Mouse (Mus musculus): Measurements from ENCODE around the gene Nell1. TPM values are rescaled to one million over a fixed set of nuclear protein-coding genes. Genes with fewer than 3 reads are reported as not detected.

Gene Nell1
- polyA plus RNA-seq, 1 experiment, result not detected

DNA sequence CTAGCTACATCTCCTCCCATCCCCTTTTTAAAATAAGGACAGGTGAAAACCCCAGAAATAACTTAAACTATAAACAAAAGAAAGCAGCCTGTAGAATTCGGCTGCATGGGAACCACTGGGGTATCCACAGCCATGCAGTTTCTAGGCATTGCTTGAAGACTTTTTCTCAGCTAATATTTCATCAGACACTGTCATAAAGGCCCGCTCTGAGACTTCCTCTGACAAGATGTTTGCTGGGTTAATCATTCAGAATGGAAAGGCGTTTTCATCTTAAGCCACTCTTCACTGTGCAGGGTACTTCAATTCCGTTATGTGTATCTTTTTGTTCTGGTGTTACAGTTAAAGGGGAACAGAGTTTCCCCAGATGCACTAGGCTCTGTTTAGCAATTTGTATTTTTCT is 526.9 kb downstream of the Nell1 start:
- H3K4me1 ChIP-seq (ENCODE audit: control insufficient read depth, insufficient read depth, insufficient read length, low read length), result no peaks in the 10 kb centered on the region
- H3K27ac ChIP-seq (replicated peaks; ENCODE audit: low read depth, low read length), result no peak overlapping the region
- no peak overlapping the region for H3K4me3 ChIP-seq (ENCODE audit: insufficient read depth, low read depth, low read length)

DNA sequence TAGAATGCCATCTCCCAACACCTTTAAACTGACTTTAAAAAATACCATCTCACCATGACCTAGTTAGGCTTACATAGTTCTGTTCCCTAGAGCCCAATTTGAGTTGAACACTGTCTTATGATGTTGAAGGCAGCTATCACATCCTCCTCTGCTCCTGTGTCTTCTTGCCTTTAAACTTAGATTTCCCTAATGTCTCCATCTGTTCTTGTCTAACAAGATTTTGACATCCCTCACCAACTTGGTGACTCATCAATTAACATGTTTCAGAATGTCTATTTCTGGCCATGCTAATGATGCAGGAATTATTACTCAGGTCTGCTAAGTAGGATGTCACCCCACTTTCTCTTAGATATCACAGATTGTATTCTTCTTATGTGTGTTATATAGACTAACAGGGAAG is 532.4 kb downstream of the Nell1 start:
- H3K4me1 ChIP-seq (ENCODE audit: control insufficient read depth, insufficient read depth, insufficient read length, low read length), result no peaks in the 10 kb centered on the region
- H3K4me3 ChIP-seq (ENCODE audit: insufficient read depth, low read depth, low read length), result no peak overlapping the region
- no peak overlapping the region for H3K27ac ChIP-seq (replicated peaks; ENCODE audit: low read depth, low read length)

DNA sequence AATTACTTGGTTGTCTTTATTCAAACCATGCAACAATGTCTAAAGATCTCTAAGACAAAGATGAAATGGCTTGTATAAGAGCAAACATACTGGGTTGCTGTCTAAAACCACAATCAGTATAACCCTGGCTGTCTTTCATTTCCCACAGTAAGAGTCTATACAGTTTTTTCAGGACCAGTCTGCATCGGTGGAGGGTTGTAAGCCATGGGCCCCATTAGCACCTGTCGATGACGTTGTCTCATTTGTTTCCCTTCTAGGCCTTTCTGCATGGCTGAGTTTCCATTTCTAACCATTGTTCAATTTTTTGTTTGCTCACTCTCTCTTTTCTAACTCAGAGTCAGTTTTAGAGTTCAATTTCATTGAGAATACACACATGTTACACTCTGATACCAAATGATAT is 540.2 kb downstream of the Nell1 start:
- no peak overlapping the region for H3K27ac ChIP-seq (replicated peaks; ENCODE audit: low read depth, low read length)
- H3K4me3 ChIP-seq (ENCODE audit: insufficient read depth, low read depth, low read length), result no peak overlapping the region
- no peaks in the 10 kb centered on the region for H3K4me1 ChIP-seq (ENCODE audit: control insufficient read depth, insufficient read depth, insufficient read length, low read length)

DNA sequence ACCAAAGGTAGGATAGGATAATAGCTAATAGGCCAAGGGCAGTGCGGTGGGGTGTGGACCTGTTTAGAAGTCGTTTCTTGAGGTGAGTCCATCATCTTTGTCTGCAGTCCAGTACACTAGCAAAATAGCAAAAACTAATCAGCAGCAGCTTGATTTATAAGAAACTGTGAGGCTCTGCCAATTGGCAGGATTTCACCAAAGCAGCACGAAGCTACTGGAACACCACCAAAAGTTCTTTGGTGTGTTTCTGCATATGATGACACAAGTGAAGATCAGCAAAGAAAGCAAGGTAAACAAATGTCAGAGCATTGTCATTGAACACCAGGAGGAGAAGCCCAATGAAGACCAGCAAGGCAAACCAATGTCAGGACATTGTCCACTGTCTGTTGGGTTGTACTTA is 542.0 kb downstream of the Nell1 start:
- Histone ChIP-seq H3K4me3 (ENCODE audit: insufficient read depth, low read depth, low read length) (no peak overlapping the region), H3K4me1 (ENCODE audit: control insufficient read depth, insufficient read depth, insufficient read length, low read length) (no peaks in the 10 kb centered on the region)

DNA sequence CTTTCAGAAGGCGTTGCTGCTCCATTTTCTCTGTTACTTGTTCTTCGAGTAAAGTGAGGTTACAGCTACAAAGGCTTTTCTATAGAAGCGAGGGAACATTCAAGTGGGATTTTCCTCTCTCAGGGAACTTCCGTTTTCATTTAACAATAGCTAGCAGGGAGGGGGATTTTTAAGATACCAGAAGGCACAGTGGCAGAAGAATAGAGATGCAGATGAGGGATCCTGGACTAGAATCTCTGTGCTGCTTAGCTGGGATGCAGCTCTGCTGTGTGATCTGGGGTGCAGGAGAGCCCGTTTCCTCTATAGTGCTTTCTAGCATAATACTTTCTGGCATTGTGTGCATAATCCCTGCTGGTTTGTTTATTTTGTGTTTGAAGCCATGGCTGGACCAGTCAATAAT is 568.7 kb downstream of the Nell1 start:
- Histone ChIP-seq H3K4me1 (ENCODE audit: control insufficient read depth, insufficient read depth, insufficient read length, low read length) (no peaks in the 10 kb centered on the region), H3K4me3 (ENCODE audit: insufficient read depth, low read depth, low read length) (no peak overlapping the region), H3K27ac (replicated peaks; ENCODE audit: low read depth, low read length) (no peak overlapping the region)

More for the DNA sequence above, 542.0 kb downstream of the Nell1 start:
- no peak overlapping the region for H3K27ac ChIP-seq (replicated peaks; ENCODE audit: low read depth, low read length)

DNA sequence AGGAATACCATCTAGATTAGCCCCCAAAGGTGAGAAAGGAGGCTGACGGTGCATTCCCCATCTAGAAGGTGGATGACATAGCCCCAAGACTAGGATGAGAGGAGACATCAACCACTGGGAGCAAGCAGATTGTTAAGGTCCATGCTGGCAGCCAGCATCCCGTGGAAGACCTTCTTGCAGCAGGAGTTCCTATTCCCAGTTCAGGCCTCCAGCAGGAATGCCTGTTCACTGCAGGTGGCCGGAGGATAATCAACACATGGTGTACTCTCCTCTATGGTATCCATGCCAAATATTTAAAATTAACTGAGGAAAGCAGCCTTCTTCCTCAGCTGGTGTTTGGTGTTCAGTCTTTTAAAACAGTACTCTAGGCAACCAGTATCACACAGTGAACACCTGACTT is 574.9 kb downstream of the Nell1 start:
- no peak overlapping the region for H3K4me3 ChIP-seq (ENCODE audit: insufficient read depth, low read depth, low read length)

DNA sequence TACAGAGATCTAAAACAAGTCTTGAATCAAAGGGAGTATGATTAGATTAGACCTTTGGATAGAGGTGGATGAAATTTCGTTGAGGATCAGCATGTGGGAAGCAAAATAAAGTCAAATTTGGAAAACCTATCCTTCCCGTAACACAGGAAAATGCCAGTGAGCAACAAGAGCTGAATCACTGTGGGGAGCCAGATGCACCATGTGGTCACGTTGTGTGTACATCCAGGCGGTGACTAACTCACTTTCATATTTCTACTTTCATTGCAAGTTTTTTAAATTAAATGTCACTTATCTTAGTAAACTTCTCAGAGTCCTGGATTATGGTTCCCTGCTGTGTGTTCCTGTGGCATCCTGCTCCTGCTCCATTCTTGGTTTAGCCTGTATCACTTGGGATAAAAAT is 576.8 kb downstream of the Nell1 start:
- Histone ChIP-seq H3K4me1 (ENCODE audit: control insufficient read depth, insufficient read depth, insufficient read length, low read length) (no peaks in the 10 kb centered on the region), H3K27ac (replicated peaks; ENCODE audit: low read depth, low read length) (no peak overlapping the region), H3K4me3 (ENCODE audit: insufficient read depth, low read depth, low read length) (no peak overlapping the region)

More for the DNA sequence above, 574.9 kb downstream of the Nell1 start:
- H3K27ac ChIP-seq (replicated peaks; ENCODE audit: low read depth, low read length), result no peak overlapping the region
- H3K4me1 ChIP-seq (ENCODE audit: control insufficient read depth, insufficient read depth, insufficient read length, low read length), result no peaks in the 10 kb centered on the region

DNA sequence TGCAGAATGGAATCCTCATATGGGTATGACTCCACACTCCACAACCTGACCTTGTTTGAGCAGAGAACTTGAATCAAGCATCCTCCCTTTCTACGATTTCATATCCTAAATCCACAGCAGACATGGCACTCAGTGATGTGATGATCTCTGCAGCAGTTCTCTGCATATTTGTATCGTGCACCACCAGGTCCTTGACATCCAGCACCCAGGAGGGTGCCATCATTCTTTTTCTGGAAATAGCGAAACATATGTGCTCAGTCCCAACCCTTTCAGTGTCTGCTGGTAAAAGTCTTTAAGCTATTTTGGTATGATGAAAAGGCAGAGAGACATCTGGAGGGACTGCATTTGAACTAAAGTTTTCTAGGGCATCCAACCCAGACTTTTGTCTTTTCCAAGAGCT is 588.0 kb downstream of the Nell1 start:
- H3K4me3 ChIP-seq (ENCODE audit: insufficient read depth, low read depth, low read length), result no peak overlapping the region
- no peak overlapping the region for H3K27ac ChIP-seq (replicated peaks; ENCODE audit: low read depth, low read length)
- H3K4me1 ChIP-seq (ENCODE audit: control insufficient read depth, insufficient read depth, insufficient read length, low read length), result no peaks in the 10 kb centered on the region

DNA sequence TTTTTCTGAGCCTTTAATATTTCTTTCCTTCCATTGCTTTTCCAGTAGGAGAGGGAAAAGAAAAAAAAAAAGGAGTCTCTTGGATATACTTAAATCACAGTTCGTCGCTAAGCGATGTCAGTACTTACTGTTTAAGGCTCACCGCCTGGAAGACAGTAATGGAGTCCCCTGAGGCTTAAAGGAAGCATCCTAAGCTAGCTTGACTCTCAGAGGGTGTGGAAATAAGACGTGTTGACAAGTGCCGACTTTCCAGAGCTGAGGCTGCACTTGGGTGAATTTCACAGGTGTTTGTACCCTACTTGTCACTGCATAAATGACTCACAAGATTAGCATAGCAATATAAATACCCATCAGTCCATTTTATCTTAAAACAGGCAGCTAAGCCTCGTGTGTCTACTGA is 599.2 kb downstream of the Nell1 start:
- no peak overlapping the region for H3K4me3 ChIP-seq (ENCODE audit: insufficient read depth, low read depth, low read length)
- no peaks in the 10 kb centered on the region for H3K4me1 ChIP-seq (ENCODE audit: control insufficient read depth, insufficient read depth, insufficient read length, low read length)
- H3K27ac ChIP-seq (replicated peaks; ENCODE audit: low read depth, low read length), result no peak overlapping the region

DNA sequence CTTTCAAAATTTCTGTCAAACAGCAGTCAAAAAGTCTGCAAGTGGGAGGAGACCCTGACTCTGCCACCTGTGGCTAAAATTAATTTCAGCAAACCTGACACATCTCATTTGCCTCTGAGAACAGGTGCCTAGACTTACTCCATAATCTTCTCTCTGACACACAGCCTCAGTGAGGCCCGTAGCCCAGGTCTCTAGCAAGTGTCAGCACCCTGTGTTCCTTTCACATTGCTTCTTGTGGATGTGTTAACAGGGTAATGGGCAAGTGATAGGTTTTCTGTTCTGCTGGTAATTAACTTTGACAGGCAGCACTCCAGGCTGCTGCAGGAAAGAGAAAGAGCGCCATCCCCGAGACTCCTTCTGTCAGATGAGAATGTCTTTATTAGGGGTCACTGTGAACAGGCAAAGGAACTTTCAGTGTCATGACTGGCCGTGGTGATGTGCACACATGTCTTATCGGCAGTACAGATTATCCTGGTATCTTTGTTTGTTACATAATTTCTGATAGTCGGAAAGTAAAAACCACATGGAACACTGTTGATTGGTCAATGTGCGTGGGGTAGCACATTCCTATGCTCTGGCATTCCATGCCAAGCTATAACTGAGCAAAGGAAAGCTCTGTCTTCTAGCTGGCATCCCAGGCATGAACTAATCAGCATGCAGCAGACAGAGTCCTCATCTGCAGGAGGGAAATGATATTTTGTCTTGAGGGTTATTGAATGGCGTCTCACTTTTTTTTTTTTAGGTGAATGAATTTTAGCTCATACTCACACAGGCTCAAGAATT is 614.2 kb downstream of the Nell1 start:
- Histone ChIP-seq H3K4me3 (ENCODE audit: insufficient read depth, low read depth, low read length) (no peak overlapping the region), H3K27ac (replicated peaks; ENCODE audit: low read depth, low read length) (no peak overlapping the region), H3K4me1 (ENCODE audit: control insufficient read depth, insufficient read depth, insufficient read length, low read length) (no peaks in the 10 kb centered on the region)

DNA sequence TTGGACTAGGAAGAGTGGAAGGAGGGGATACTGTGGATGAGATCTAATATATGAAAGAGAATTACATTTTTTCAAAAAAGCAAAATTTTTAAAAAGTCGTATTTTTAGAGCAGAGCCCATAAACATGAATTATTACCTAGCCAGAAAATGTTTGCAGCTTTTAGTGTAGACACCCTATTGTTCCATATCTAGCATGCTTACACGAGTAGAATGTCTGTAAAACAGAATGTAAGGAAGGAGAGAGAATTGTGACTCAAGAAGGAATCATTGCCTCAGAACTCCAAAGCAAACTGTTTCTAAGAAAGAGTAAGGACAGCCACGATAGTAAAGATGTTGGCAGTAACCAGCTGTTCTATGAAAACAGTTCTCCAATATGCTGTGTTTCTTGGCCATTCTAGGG is 624.2 kb downstream of the Nell1 start, which contains the start of gene 4933405O20Rik:
4933405O20Rik (plus strand) TSS at position 301 of the 400 bp plus-strand sequence.
- Histone ChIP-seq H3K4me3 (ENCODE audit: insufficient read depth, low read depth, low read length) (no peak within 1 kb of the TSS), H3K27ac (replicated peaks; ENCODE audit: low read depth, low read length) (no peak within 1 kb of the TSS), H3K4me1 (ENCODE audit: control insufficient read depth, insufficient read depth, insufficient read length, low read length) (no peaks in the 10 kb centered on the region)

DNA sequence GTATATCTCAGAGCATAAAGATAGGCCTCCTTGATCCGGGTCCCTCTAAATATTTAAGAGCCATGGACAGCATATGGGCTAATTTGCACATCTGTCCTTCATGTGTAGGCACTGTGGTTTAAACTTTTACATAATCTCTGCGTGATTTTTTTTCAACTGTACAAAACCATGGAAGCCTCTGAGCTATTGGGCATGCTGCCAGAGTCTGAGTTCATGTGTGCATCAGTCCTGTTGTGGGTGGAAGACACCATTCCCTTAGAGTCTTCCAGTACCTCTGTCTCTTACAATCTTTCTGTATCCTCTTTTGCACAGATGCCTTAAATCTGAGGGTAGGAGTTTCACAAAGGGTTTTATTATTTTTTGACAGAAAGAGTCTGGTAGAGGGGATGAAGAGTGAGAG is 639.4 kb downstream of the Nell1 start:
- Histone ChIP-seq H3K4me3 (ENCODE audit: insufficient read depth, low read depth, low read length) (no peak overlapping the region), H3K4me1 (ENCODE audit: control insufficient read depth, insufficient read depth, insufficient read length, low read length) (no peaks in the 10 kb centered on the region), H3K27ac (replicated peaks; ENCODE audit: low read depth, low read length) (no peak overlapping the region)

DNA sequence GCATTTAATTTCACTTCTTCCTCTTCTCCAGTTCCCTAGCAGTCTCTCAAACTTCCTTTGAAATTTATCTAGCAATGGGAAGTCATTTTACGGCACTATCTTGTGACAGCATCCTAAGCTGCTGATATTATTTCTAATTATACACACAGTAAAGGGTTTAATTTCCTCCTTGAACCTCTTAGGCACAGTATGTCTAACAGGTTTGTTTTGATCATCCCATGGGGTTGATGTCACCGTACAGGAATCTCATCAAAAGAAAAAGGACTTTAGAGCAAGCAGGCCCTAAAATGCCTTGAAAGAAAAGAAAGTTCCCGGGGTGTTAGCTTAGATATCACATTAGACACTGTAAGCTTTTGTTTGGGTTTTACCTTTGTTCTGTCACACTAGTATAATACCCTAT is 654.5 kb downstream of the Nell1 start:
- no peak overlapping the region for H3K27ac ChIP-seq (replicated peaks; ENCODE audit: low read depth, low read length)

DNA sequence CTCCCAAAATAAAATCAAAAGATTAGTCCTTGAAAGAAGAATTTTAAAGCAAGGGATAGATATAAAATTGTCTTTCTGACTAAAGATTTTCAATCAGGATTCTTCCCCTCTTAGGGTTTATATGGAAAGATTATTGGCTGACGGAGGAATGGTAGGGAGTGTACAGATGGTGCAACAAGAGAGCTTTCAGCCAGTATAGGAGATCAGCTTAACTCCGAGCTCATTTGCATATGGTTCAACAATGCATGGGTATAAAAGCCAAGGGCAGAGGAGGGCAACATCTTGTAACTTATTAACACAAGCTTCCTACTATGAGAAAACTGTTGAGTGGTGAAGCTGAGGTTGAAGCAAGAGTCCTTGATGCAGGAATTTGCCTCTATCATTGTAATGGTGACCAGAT is 658.5 kb downstream of the Nell1 start:
- no peak overlapping the region for H3K27ac ChIP-seq (replicated peaks; ENCODE audit: low read depth, low read length)
- no peaks in the 10 kb centered on the region for H3K4me1 ChIP-seq (ENCODE audit: control insufficient read depth, insufficient read depth, insufficient read length, low read length)
- H3K4me3 ChIP-seq (ENCODE audit: insufficient read depth, low read depth, low read length), result no peak overlapping the region

More for the DNA sequence above, 654.5 kb downstream of the Nell1 start:
- Histone ChIP-seq H3K4me1 (ENCODE audit: control insufficient read depth, insufficient read depth, insufficient read length, low read length) (no peaks in the 10 kb centered on the region), H3K4me3 (ENCODE audit: insufficient read depth, low read depth, low read length) (no peak overlapping the region)

DNA sequence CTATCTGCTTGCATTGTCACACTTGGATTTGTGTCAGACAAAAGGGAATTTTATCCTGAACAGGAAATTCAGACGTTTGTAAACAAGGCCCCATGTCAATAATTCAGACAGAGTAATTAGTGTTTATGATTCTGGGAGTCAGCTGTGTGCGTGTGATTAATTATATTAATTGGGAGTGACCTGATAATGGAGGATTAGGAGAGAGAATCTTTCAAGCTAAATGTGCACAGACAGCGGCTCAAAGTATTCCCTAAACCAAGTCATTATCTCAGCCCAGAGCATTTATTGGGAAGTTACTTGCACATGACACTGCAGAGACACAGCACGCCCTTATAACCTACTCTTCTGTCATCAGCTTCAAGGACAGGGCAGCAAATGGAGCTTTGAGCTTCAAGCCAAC is 697.6 kb downstream of the Nell1 start:
- no peak overlapping the region for H3K27ac ChIP-seq (replicated peaks; ENCODE audit: low read depth, low read length)
- no peaks in the 10 kb centered on the region for H3K4me1 ChIP-seq (ENCODE audit: control insufficient read depth, insufficient read depth, insufficient read length, low read length)
- H3K4me3 ChIP-seq (ENCODE audit: insufficient read depth, low read depth, low read length), result no peak overlapping the region

DNA sequence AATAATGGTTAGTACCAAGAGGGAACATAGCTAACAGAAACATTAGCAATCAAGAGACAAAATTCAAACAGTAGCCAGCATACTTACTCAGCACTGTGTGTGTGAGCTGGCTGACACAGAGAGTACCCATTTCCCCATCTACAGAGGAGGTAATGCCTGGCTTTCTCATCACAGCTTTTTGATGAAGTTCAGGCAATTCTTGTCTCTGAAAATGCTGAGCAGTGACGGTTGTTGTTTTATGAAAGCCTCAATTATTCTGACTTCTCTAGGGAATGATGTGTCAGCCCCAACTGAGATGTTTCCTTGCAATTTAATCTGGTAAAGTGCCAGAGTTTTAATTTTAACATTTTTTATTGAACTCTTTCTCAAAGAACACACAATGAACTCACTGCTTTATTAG is 700.8 kb downstream of the Nell1 start:
- no peak overlapping the region for H3K27ac ChIP-seq (replicated peaks; ENCODE audit: low read depth, low read length)
- H3K4me1 ChIP-seq (ENCODE audit: control insufficient read depth, insufficient read depth, insufficient read length, low read length), result no peaks in the 10 kb centered on the region
- H3K4me3 ChIP-seq (ENCODE audit: insufficient read depth, low read depth, low read length), result no peak overlapping the region

Data from brown adipose tissue, adult 24 weeks (tissue).